Mouse (Mus musculus): ENCODE measurements at regions not wholly inside any gene's neighbourhood (a gene's known extent, or its start where the extent isn't known, plus 50 kb on each side); places are given as distances from the start of the nearest gene placed in this dataset.

GRCm38 (mm10) chr3:41182900-41183595 lies 100.2 kb upstream of the Pgrmc2 start:
- no peak for TF ChIP-seq CTCF (IDR thresholded peaks at IDR 0.05; ENCODE audit: control insufficient read depth, insufficient read depth, insufficient read length)
- TF ChIP-seq USF1 (IDR thresholded peaks at IDR 0.05; ENCODE audit: low read depth) = no peak
- no peak for TF ChIP-seq CEBPB (IDR thresholded peaks at IDR 0.05; ENCODE audit: low read depth)
- TF ChIP-seq MYOG (IDR thresholded peaks at IDR 0.05; ENCODE audit: control insufficient read depth, extremely low read depth, insufficient read length) = no peak

All from C2C12 (cell line).